Mouse (Mus musculus): ENCODE measurements at regions not wholly inside any gene's neighbourhood (a gene's known extent, or its start where the extent isn't known, plus 50 kb on each side); places are given as distances from the start of the nearest gene placed in this dataset.
"Not testable (repeated sequence)": the region's sequence is repeated elsewhere in the genome, so short reads cannot be mapped to it uniquely, and the experiment has no call there.

- intact Hi-C loops (cut with DNase I), result no loop called here
- DNase-seq (ENCODE audit: low spot score in 2 of 2), result no peak
Measured at GRCm38 (mm10) chr14:15842024-15842599, 403.3 kb upstream of the Lrrc3b start.

GRCm38 (mm10) chr14:15868520-15868919 is 380.6 kb upstream of the Ngly1 start:
- intact Hi-C loops (cut with DNase I), result no loop called here
- no peak for DNase-seq (ENCODE audit: low spot score in 2 of 2)

DNA sequence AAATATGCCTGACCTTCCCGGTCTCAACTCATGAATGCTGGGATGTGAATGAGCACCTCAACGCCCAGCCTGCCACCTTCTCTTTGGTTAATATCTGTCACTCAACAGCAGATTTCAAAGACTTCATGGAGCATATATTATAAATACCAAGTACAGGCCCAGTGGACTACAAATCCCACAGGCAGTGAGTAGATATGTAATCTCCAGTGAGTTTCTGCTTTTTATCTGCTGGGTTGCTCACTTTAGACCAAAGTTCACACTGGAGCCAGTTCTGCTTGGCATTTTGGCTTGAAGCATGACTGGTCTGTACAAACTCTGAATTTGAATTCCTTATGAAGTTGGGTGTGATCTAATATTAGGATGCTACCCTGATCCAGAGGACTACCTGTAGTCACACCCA is 377.1 kb upstream of the Ngly1 start:
- DNase-seq (ENCODE audit: low spot score in 2 of 2), result no peak
- intact Hi-C loops (cut with DNase I), result no loop called here

DNA sequence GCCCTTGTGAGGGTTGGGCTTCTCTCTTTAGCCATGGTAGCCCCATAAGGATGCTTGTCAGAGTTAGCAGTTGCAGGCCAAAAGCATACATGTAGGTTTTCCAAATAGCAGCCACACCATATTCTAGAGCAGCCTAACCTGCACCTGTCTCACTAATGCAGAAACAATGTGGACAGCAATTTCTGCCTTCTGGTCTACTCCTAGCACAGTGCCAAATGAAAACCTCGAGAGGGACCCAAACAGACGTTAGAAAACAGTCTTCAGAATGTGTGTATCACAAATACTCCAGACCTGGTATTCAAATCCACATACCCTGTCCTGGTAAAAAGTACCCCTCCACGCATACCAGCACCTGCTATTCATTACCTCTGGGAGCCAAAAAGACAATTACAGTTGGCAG is 368.9 kb upstream of the Ngly1 start:
- intact Hi-C loops (cut with DNase I), result loop anchor here (2.0 kb wide), 1 partner anchor 525 kb away; no protein-coding TSS in a partner anchor
- no peak for DNase-seq (ENCODE audit: low spot score in 2 of 2)

DNA sequence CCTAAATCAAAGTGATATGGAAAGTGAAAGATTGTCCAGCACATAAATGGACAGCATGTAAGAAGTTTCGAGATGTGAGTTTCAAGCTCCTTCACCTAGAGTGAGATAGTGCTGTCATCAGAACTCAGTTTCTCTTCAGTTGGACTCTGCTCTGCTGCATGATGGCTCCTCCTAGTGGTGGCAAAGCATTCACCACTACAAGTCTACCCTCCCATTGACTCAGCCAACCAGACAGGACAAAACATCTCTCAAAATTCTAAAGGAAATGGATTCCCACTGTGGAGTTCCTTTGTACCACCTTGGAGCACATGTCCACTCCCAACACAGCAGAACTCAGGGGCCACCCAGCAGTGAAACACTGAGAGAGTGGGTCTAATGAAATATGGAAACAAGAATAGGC is 367.8 kb upstream of the Ngly1 start:
- intact Hi-C loops (cut with DNase I), result loop anchor here (2.0 kb wide), 1 partner anchor 526 kb away; no protein-coding TSS in a partner anchor
- DNase-seq (ENCODE audit: low spot score in 2 of 2), result peak; percentile 26 to 30

DNA sequence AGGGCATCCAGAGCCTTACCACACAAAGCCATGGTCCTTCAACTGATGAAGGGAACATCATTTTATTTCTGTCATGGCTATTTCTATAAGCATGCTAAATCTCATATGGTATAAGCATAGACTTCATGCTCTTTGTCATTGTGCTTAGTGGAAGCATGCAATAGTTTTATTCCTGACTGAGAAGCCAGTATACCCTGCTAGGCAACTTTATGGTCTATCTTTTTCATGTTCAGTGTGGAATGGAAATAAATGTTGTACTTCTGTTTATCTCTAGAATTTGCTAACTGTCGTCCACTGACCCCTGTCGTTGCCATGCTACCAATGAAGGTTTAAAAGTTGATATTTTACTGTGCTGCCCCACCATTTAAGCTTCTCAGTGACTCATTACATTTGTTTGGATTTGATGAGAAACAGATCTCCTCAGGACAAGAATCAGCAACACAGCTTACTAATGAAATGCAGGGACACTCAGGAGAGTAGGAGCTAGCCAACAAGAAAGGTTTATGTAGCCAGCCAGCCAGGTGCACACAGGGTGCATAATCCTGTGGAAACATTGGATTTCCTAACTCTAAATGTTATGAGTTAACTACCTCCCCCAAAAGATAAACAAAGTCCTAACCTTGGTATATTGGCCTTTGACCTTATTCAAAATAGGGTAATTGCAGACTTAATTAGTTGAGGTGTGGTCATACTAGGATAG is 364.3 kb upstream of the Ngly1 start:
- DNase-seq (ENCODE audit: low spot score in 2 of 2), result no peak
- intact Hi-C loops (cut with DNase I), result no loop called here

GRCm38 (mm10) chr14:15897098-15897497 is 352.0 kb upstream of the Ngly1 start:
- intact Hi-C loops (cut with DNase I), result no loop called here

GRCm38 (mm10) chr14:15906429-15906828 is 342.7 kb upstream of the Ngly1 start:
- DNase-seq (ENCODE audit: low spot score in 2 of 2); intact Hi-C loops (cut with DNase I): not testable (repeated sequence)

More at GRCm38 (mm10) chr14:15897098-15897497, 352.0 kb upstream of the Ngly1 start:
- DNase-seq (ENCODE audit: low spot score in 2 of 2), result no peak

DNA sequence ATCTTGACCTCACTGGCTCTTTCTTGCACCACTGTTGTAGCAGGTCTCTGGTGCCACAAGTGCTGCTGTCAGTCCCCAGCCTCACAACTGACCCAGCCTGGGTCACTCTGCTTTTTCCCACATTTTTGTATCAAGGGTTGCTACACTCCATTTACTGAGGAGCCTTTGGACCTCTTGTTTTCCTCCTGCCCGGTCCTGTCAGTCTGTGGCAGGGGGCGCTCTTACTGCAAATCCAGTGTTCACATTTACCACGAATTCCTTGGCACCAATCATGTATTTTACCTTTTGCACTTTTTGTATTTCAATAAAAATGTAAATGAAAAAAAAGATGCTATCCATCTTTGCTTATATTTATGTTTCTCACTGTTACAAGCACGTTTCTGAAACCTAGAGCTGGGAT is 335.9 kb upstream of the Ngly1 start:
- intact Hi-C loops (cut with DNase I); DNase-seq (ENCODE audit: low spot score in 2 of 2): not testable (repeated sequence)

DNA sequence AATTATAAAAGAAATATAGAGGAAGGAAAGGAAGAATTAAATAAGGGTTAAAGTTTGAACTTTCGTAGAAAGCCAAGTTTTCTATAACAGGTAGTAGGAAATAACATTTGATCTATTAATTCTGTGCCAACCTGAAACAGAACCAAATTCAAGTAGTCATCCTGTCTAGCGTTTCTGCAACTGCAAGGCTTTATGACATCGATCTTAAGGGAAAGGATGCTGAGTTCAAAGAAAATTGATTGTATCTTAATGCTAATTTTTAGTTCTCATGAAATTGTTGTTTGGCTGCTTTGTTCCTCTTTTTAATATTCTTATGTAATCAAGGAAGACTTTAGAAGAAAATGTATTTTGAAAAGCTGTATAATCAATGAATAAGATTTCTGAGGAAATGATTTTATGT is 334.9 kb upstream of the Ngly1 start:
- intact Hi-C loops (cut with DNase I), result no loop called here
- DNase-seq (ENCODE audit: low spot score in 2 of 2), result no peak

DNA sequence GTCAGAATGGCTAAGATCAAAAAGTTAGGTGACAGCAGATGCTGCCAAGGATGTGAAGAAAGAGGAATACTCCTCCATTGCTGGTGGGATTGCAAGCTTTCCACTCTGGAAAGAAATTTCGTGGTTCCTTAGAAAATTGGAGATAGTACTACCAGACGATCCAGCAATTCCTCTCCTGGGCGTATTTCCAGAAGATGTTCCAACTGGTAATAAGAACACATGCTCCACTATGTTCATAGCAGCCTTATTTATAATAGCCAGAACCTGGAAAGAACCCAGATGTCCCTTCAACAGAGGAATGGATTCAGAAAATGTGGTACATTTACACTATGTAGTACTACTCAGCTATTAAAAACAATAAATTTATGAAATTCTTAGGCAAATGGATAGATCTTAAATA is 324.4 kb upstream of the Ngly1 start:
- DNase-seq (ENCODE audit: low spot score in 2 of 2); intact Hi-C loops (cut with DNase I): not testable (repeated sequence)

DNA sequence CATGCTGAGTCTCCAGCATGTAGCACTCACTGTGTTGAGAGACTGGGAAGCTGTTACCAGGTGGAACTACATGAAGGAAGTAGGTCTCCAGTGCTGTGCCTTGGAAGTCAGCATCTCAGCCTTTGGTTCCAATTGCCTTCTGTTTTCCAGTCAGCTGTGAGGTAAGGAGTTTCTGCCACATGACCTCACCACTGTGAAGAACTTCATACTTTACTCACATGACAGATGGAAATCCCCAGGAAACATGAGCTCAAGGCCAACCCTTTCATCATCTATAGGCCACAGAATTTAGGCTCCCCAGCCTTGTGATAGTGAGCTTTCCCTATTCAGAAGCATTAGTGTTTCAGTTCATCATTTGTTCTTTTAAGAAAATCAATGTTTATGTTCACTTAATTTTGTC is 314.4 kb upstream of the Ngly1 start:
- intact Hi-C loops (cut with DNase I), result no loop called here

DNA sequence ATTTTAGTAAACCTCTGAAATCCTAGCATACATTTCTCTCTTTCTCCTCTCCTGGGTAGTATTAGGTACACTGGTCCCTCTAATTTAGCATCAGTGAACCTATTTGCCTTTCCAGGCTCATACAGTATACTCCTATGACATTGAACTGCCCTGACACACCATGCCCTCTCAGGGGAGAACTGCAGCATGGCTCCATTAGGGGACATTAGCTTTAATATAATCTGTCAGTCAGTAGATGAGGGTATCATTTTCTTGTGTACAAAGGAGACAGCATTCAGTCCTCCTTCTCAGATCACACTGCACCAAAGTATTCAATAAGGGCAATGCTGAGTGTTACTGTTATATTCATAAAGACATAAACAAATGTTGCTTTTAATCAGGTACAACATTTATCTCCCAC is 278.8 kb upstream of the Ngly1 start:
- intact Hi-C loops (cut with DNase I), result no loop called here
- DNase-seq (ENCODE audit: low spot score in 2 of 2), result no peak

More for the DNA sequence above, 314.4 kb upstream of the Ngly1 start:
- no peak for DNase-seq (ENCODE audit: low spot score in 2 of 2)

GRCm38 (mm10) chr14:15970767-15971166 is 278.3 kb upstream of the Ngly1 start:
- no peak for DNase-seq (ENCODE audit: low spot score in 2 of 2)
- intact Hi-C loops (cut with DNase I), result no loop called here

- no peak for DNase-seq (ENCODE audit: low spot score in 2 of 2)
- intact Hi-C loops (cut with DNase I), result no loop called here
Measured at GRCm38 (mm10) chr14:15971306-15971705, 277.8 kb upstream of the Ngly1 start.

DNA sequence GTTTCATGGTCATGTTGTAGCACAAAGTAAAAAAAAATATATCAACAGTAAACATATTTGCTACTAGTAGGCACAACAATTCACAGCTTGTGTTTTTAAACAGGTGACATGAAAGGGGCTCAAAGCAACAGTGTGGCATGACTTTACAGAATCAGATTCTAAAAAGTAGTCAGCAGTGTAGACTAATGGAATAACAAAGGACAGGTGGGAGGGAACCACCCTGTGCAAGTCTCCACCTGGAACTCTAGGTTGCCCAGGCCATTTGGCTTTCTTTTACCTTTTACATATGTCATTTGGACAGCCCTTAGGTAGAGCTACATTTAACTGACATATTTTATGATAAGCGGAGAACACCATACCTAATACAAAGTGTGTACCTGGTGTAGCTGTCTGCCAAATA is 271.7 kb upstream of the Ngly1 start:
- no peak for DNase-seq (ENCODE audit: low spot score in 2 of 2)
- intact Hi-C loops (cut with DNase I), result no loop called here

DNA sequence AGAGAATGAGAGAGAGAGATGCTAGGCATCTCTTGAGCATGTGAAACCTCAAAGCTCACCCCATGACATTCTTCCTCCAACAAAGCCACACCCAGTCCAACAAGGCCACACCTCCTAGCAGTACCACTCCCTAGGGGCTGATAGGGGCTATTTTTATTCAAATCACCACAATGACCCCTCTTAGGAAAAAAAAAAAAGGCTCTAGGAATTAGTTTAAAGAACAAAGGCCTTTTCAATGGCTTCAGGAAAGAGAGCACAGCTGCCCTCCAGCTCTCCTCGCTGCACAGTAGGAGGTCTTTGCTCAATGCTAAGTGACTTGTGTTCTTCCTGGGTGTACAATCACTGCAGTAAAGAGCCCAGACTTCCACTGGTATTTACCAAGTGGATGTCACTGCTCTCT is 270.8 kb upstream of the Ngly1 start:
- intact Hi-C loops (cut with DNase I), result no loop called here
- no peak for DNase-seq (ENCODE audit: low spot score in 2 of 2)

DNA sequence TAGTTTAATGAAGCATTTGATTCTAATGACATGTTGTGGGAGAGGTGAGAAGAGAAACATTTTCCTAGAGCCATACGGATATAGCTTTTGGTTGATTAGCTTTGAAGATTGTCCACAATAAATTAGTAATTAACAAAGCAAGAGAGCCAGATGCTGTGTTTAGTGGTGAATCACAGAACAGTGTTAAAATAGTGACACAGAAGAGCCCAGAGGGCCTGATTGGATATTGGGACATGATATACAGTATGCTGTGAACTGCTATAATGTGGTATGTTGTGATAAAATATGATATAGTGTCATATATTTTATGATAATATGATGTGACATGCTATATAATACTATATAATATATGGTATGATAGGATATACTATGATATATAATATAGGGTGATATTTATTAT is 243.7 kb upstream of the Ngly1 start:
- intact Hi-C loops (cut with DNase I), result no loop called here
- DNase-seq (ENCODE audit: low spot score in 2 of 2), result no peak

GRCm38 (mm10) chr14:16006968-16007367 is 242.1 kb upstream of the Ngly1 start:
- intact Hi-C loops (cut with DNase I), result no loop called here
- DNase-seq (ENCODE audit: low spot score in 2 of 2), result no peak

DNA sequence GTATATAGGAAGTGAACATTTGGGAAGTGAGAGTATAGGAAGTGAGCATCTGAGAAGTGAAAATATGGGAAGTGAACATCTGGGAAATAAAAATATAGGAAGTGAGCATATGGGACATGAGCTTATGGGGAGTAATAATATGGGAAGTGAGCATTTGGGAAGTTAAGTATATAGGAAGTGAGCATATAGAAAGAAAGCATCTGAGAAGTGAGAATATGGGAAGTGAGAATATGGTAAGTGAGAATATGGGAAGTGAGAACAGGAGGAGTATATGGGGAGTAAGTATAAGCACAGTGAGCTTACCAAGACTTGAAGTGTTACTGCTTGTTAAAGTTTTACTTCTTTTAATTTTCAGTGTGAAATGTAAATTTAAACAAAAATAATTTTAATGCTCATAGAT is 239.3 kb upstream of the Ngly1 start:
- intact Hi-C loops (cut with DNase I), result no loop called here
- DNase-seq (ENCODE audit: low spot score in 2 of 2), result no peak

DNA sequence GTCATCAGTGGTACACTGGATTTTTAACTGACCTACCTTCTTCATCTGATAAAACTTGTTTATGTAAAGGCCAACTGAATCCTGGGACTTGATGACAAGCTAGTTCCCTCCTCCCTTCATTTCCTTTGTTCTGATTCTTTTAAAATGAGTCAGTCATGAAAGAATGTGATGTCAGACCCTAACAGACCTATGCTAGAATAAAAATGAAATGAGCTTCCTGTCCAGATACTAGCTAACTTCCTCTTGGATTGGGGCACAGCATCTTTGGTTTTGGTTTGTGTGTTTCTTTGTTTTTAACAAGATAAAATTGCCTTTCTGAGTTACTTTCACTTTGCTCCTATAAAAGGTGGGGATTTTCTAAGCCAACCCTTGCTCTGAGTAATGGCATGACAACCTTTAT is 225.2 kb upstream of the Ngly1 start:
- DNase-seq (ENCODE audit: low spot score in 2 of 2), result no peak

DNA sequence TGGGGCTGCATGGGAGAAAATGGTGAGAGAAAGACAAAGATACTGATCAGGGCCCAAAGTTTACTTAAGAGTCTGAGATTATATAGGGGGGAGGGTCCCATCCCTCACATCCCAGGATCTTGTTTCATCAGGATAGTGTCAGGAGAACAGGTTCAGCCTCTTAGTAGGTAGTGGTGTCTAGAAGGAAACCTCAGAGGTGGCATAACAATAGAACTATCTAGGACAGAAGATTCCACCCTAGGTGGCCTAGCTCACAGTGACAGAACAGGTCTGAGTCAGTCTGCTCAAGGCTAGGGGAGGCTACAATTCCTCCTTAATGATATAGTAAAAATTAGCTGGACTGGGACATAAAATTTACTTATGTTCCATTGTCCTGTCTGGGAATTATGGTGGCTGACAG is 211.3 kb upstream of the Ngly1 start:
- intact Hi-C loops (cut with DNase I), result no loop called here
- no peak for DNase-seq (ENCODE audit: low spot score in 2 of 2)

More for the DNA sequence above, 225.2 kb upstream of the Ngly1 start:
- intact Hi-C loops (cut with DNase I), result no loop called here
